Comparison of ENCODE assay signal across 8 mouse cellular contexts in the genomic region with DNA sequence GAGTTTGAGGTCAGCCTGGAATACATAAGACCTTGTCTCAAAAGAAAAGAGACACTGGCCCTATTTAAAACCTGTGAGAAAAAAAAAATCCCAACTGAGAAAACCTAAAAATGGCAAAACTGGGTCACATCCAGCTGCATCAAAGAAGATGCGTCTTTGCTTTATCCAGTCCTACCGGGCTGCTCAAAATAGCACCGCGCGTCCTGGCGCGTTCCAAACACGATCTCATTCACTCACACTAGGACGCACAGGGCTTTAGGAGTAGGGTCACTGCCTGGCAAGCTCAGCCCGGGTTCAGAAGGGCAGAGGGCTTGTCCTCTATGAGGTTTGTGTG. TPM values are rescaled to one million over a fixed set of nuclear protein-coding genes. Genes with fewer than 3 reads are reported as not detected.
A peak's percentile ranks its signal among the peaks of the same experiment; 100 is the strongest.
DNase-seq lines count a peak whose midpoint lies in the region; ATAC-seq and TF ChIP-seq lines count a peak whose summit lies in the region.

No protein-coding gene starts in this region.

- H3K4me2 ChIP-seq in heart, embryonic 15.5 days: peak overlapping the region; percentile 42; the same call in 1 of the 2 replicates
- H3K4me2 ChIP-seq in midbrain, embryonic 13.5 days (replicated peaks): peak overlapping the region; percentile 28

- no peak for DNase-seq in heart, adult 9 months (ENCODE audit: low spot score in 2 of 2)
- DNase-seq in brain, embryonic 14.5 days (ENCODE audit: low read depth): peak; percentile 63
- no peak for DNase-seq in hindbrain, embryonic 10.5 days (ENCODE audit: low spot score)
- no peak for DNase-seq in natural killer cell, adult 2 months (ENCODE audit: low spot score in 2 of 2)
- no peak for DNase-seq in urinary bladder, postnatal 36 days (ENCODE audit: low spot score in 2 of 2)
- DNase-seq in ovary, adult 18-20 months (ENCODE audit: low spot score): no peak

- H3K4me1 ChIP-seq in heart, embryonic 15.5 days (replicated peaks): peaks cover 25% of the 10 kb centered on the region
- H3K4me1 ChIP-seq in hindbrain, embryonic 10.5 days (replicated peaks): peaks cover 33% of the 10 kb centered on the region
- H3K4me1 ChIP-seq in midbrain, embryonic 13.5 days (replicated peaks): peaks cover 30% of the 10 kb centered on the region

- H3K36me3 ChIP-seq in heart, embryonic 15.5 days: no peaks in the 10 kb centered on the region
- H3K36me3 ChIP-seq in hindbrain, embryonic 10.5 days: no peaks in the 10 kb centered on the region
- no peaks in the 10 kb centered on the region for H3K36me3 ChIP-seq in midbrain, embryonic 13.5 days

- no peaks in the 10 kb centered on the region for H3K9me3 ChIP-seq in heart, embryonic 15.5 days (replicated peaks)
- H3K9me3 ChIP-seq in hindbrain, embryonic 10.5 days: no peaks in the 10 kb centered on the region
- H3K9me3 ChIP-seq in midbrain, embryonic 13.5 days: no peaks in the 10 kb centered on the region

- 0 out of 2 replicates have a peak overlapping the region, but pooled peaks have one; percentile 7 for H3K9ac ChIP-seq in heart, embryonic 15.5 days
- H3K9ac ChIP-seq in midbrain, embryonic 13.5 days (replicated peaks): no peak overlapping the region; the same call in 1 of the 2 replicates

- WGBS in heart, embryonic 15.5 days: 32% methylated on average over 10 of the region's 10 CpGs
- WGBS in hindbrain, embryonic 10.5 days: 58% methylated on average over 10 of the region's 10 CpGs
- 33% methylated on average over 10 of the region's 10 CpGs for WGBS in midbrain, embryonic 13.5 days

- peak overlapping the region; percentile 63 for H3K27ac ChIP-seq in heart, embryonic 15.5 days
- H3K27ac ChIP-seq in hindbrain, embryonic 10.5 days: peak overlapping the region; percentile 78
- H3K27ac ChIP-seq in midbrain, embryonic 13.5 days: peak overlapping the region; percentile 89

- no peaks in the 10 kb centered on the region for H3K27me3 ChIP-seq in heart, embryonic 15.5 days
- H3K27me3 ChIP-seq in hindbrain, embryonic 10.5 days (ENCODE audit: insufficient read depth, poor library complexity, severe bottlenecking): peaks cover 6% of the 10 kb centered on the region; the same call in 1 of the 2 replicates
- no peaks in the 10 kb centered on the region for H3K27me3 ChIP-seq in midbrain, embryonic 13.5 days

- TF ChIP-seq CTCF in brain, embryonic 14.5 days (IDR thresholded peaks at IDR 0.05; ENCODE audit: borderline replicate concordance, extremely low read depth, insufficient read depth, insufficient read length): no peak

- H3K4me3 ChIP-seq in heart, embryonic 15.5 days: no peak overlapping the region
- H3K4me3 ChIP-seq in hindbrain, embryonic 10.5 days: no peak overlapping the region
- H3K4me3 ChIP-seq in midbrain, embryonic 13.5 days (replicated peaks): no peak overlapping the region

- no peak for TF ChIP-seq POLR2A in brain, embryonic 14.5 days (IDR thresholded peaks at IDR 0.05; ENCODE audit: borderline replicate concordance, extremely low read depth, insufficient read depth, insufficient read length, poor library complexity, severe bottlenecking)

- no peak for ATAC-seq in heart, embryonic 15.5 days (replicated peaks; ENCODE audit: insufficient number of reproducible peaks, insufficient read depth, low FRiP score, low read depth)
- ATAC-seq in midbrain, embryonic 13.5 days: peak; percentile 37; the same call in 1 of the 2 replicates

RNA-seq across cellular contexts. Expression of a gene that starts 9.4 kb away (rescaled TPM):
- polyA plus RNA-seq in heart, embryonic 15.5 days (2015; fragmentation: Nextera tagmentation; extraction: Ambion mirVana): 3.0 and 3.7 TPM in 2 replicates
- polyA plus RNA-seq in brain, embryonic 14.5 days (2012; rRNA removed): 3.5 and 7.7 TPM in 2 replicates
- polyA plus RNA-seq in hindbrain, embryonic 10.5 days (2016; fragmentation: Nextera tagmentation; extraction: Ambion mirVana): 0.73 and 2.1 TPM in 2 replicates
- 2.3 and 2.7 TPM in 2 replicates for polyA plus RNA-seq in midbrain, embryonic 13.5 days (2015; fragmentation: Nextera tagmentation; extraction: Ambion mirVana)

RNA-seq across cellular contexts. Expression of a gene that starts 38.8 kb away (rescaled TPM):
- polyA plus RNA-seq in heart, embryonic 15.5 days (2015; fragmentation: Nextera tagmentation; extraction: Ambion mirVana): 30.7 and 39.3 TPM in 2 replicates
- 26.1 and 26.9 TPM in 2 replicates for polyA plus RNA-seq in brain, embryonic 14.5 days (2012; rRNA removed)
- 39.6 and 45.3 TPM in 2 replicates for polyA plus RNA-seq in hindbrain, embryonic 10.5 days (2016; fragmentation: Nextera tagmentation; extraction: Ambion mirVana)
- 76.2 and 84.5 TPM in 2 replicates for polyA plus RNA-seq in midbrain, embryonic 13.5 days (2015; fragmentation: Nextera tagmentation; extraction: Ambion mirVana)

RNA-seq across cellular contexts. Expression of a gene that starts 54.3 kb away (rescaled TPM):
- 19.2 and 21.0 TPM in 2 replicates for polyA plus RNA-seq in heart, embryonic 15.5 days (2015; fragmentation: Nextera tagmentation; extraction: Ambion mirVana)
- 9.7 and 13.1 TPM in 2 replicates for polyA plus RNA-seq in brain, embryonic 14.5 days (2012; rRNA removed)
- 5.8 and 6.2 TPM in 2 replicates for polyA plus RNA-seq in hindbrain, embryonic 10.5 days (2016; fragmentation: Nextera tagmentation; extraction: Ambion mirVana)
- 10.3 and 14.5 TPM in 2 replicates for polyA plus RNA-seq in midbrain, embryonic 13.5 days (2015; fragmentation: Nextera tagmentation; extraction: Ambion mirVana)
